Mouse (Mus musculus): ENCODE results near the gene Tnip3.

The Tnip3 gene

DNA sequence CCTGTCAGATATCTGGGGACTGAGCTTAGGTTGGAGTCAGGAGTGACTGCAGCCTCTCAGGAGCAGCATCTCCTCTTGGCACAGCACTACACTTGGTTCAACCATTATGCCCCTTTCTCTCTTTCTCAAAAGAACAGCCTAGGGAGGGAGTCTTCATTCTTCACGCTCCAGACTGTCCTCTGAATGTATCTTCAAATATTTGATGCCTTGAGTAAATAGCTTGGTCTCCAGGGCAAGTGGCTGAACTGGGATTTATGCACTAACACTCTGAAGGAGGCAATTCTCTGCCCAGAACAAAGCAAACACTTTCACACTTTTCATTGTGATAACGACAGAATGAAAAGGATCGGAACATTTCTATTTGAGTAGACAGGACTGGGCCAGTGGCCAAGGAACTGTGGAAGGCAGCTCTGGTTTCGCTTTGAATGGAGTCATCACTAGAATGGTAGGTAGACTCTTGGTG is 59.8 kb downstream of the Tnip3 start:
- intact Hi-C loops (cut with DNase I), result no loop called here

DNA sequence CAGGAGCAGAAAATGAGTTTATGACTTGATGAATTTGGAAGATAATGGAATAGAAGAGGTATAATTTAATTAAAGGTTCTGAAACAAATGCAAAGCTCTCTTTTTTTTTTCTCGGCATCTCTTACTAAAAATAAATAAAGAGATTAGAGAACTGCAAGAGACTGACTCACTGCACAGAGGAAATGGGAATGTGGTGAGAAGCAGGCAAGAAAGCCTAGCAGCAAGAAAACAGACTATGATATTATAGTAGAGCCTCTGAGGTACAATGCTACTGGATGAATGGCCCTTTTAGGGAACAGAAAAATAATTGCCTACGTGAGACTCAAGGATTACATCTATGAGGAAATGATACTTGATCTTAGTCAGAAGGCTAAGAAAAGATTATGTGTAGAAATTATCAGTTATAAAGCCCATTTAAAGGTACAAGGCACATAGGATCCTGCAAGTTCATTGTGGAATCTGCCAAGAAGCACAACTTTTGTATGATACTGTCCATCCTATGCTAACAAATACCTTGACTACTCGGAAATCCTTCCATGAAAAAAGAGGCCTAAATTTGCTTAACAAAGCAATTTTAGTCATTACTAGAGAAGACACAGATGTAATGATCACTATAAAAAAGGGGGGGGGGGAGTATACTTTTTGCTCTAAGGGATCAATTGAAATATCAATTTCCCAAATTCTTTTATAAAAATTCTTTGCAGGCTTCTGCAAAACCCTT is 60.4 kb downstream of the Tnip3 start:
- intact Hi-C loops (cut with DNase I), result no loop called here

DNA sequence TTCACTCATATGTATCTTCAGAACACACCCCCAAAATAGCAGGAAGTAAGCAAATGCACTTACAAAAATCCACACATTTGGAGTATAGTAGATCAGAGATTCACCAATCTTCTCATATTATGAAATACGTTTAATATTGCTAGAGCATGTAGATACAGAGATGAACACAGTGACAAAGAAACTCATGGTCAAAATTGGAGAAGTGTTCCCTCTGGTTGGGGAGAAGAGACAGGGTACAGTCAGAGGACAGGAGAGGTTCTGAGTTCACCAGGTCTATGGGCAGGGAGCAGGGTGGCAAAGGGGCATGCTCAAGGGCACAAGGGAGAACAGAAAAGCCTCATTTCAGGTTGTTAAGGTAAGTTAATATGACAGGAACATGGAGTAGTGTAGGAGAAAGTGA is 63.7 kb downstream of the Tnip3 start:
- intact Hi-C loops (cut with DNase I), result no loop called here

DNA sequence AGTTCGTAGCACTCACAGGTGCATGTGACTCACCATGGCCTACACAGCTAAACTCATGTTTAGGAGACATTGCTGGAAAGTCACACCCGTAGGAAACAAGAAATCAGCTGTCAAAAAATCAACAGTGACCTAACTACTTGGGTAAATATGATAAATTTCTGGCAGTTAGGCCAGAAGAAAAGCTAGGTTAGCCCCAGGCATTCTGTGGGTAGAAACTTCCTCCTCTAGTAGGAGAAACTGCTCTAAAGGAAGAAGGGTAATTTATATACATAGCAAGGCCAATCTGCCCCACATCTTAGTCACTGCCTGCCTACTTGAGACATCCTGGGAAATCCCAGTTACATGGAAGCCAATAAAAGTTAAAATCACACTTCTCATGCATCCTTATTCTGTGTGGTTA is 64.9 kb downstream of the Tnip3 start:
- intact Hi-C loops (cut with DNase I), result no loop called here

DNA sequence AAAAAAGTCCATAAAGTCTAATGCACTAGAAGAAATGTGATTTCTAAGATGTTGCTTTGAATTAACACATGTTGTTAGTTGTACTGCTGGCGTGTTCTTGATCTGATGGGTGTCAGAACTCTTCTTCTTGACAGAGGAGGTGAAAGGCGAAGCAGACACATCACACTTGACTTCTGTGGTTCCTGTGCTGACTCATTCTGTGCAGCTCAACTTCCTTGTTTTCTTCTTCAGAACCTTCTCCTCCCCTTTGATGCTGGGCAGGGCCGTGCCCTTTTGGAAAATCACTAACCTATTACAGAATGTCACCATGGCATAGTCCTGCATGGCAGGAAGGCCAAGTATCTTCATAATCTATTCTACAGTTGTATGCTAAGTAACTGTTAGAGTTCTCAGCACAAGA is 69.1 kb downstream of the Tnip3 start:
- intact Hi-C loops (cut with DNase I), result no loop called here

DNA sequence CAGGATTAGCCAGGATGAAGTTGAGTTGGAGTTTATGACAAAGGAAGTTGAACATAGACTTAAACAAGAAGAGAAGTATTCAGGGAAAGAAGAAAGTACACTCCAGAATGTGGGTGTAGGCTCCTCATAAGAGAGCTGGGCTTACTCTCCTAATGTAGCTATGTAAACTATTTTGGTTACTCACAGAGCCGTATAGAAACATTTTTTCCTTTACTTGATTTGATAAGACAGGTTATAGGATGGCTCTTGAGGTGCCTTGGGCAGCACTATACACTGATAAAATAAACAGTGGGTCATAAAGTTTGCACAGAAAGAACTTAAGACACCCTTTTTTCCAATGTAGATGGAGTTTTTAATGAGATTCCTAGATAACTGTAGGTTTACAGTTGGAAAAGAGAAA is 70.3 kb downstream of the Tnip3 start:
- intact Hi-C loops (cut with DNase I), result no loop called here

DNA sequence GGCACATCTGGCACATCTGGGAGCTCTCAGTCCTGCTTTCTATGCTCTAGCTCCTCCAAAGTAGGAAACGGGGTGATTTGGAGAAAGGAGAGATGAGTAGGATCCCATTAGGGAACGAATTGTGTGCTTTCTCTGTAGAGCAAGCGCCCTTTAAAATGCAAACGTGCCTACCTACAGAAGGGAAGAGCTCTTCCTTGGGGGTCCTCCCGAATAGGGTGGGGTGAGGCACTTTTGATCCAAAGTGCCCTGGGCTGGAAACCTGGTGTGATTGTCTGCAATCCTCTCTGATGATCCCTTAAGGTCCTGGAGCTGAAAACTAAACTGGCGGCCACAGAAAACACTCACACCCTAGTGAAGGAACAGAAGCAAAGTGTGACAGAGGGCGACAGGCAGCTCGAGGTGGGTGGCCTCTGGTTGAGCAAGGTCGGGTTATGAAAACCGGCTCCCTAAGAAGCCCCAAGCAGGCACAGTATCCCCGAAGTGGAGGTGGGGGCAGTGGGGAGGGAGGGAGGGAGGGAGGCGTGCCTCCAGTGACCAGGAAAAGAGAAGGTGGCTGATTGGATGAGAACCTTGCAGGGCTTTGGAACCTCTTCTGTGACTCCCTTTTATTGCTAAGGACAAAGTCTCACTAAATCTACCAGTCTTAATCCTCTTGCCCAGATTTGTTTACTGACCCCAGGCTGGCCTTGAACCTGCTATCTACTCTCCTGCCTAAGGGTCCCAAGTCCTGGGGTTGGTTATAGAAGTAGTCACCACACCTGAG is 72.1 kb downstream of the Tnip3 start:
- intact Hi-C loops (cut with DNase I), result no loop called here

DNA sequence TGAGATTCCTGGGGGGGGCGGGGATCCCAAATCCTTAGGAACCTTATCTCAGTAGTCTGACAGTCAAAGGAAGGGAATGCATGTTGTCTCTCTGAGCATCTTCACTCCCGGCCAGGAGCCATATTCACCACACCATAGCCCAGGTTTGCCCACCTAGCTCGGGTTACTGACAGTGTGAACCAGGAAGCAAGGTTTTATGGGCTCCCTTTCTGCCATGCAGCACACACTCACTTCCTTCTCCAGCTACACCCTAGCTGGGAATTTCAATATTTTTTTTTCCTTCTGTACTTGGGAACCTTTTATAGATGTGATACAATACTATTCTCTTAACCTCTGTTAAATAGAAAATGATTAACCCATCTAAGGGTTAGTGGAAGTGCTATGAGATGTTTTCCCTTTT is 73.4 kb downstream of the Tnip3 start:
- intact Hi-C loops (cut with DNase I), result no loop called here

DNA sequence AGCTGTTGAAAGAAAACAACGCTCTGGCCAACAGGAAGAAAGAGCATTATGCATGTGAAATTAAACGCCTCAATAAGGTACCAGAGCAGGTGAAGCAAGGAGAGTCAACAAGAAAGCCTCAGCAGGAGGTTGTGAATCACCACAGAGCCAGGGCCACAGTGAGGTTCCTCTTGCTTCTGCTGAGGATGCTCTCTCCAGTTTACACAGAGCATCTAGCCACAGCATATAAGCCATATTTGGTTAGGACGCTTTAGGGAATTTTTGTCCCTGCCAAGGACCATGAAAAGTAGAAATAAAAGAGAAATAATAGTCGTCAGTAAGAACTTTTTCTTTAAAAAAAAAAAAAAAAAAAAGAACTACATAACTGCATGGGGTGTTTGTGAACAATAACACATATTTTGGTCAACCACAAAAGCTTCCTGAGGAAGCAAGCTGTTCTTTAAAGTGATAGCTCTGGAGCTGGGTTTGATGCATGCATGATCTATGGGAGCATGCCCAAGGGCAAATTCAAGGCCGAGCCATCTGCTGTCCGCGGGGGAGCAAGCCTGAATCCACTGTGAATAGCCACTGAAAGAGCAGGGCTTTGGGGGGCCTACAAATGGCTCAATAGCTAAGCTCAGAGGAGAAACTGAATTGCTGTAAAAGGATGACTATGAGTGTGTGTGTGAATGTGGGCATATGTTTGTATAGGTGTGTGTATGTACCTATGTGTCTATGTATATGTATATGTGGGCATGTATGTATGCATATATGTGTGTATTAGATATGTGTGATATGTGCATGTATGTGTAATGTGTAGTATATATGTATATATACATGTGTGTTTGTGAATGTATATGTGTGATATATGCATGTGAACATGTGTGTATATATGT is 75.0 kb downstream of the Tnip3 start:
- intact Hi-C loops (cut with DNase I), result no loop called here

DNA sequence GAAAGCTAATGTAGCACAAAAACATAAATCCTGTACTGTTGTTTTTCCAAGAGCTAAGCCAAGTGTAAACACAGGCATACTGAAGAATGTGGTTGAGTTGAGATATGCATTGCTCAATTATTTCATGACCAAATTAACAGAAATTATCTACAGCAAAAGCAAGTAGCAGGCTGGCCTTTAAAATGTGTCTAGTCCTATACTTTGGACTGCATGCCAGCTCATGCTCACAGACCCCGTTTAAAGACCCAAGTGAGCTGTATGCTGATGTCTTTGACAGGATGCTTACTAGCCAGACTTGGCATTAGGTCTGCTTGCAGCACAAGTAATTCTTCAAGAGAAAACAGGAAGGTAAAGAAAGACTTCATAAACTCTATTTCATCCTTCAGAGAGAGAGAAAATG is 75.8 kb downstream of the Tnip3 start:
- intact Hi-C loops (cut with DNase I), result no loop called here

DNA sequence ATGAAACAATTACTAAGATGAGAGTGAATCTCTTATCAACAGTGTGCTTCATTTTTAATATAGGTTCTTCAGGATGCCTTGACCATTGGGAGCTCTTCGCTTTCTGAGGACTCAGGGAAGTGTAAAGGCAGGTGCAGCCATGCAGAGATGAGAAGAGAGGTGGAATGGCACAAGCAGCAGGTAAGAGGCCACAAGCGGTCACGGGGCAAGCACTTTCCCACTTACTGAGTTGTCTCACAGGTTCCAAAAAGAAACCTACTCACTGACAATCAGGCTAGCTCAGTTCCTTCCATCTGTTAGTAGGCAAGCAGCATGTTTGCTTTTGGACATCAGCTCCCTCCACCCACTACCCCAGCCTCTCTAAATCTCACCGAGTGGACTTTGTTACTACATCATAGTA is 80.7 kb downstream of the Tnip3 start:
- intact Hi-C loops (cut with DNase I), result no loop called here

DNA sequence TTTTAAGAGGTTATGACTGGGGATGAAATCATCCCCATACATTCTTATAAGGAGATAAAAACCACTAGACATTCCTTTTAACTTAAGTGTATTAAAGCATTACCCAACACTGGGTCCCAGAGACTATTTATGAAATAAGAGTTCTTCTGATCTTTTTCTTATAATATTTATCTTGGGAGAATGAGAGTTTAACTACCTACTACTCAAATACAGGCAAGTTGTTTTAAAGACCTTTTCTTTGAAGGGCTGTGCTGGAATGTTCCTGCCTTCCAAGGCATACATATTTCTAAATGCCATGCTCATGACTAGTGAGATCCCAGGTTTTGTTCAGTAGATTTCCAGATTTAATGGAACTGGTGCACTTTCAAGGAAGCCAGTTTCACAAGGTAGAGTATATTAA is 81.8 kb downstream of the Tnip3 start:
- intact Hi-C loops (cut with DNase I), result no loop called here

DNA sequence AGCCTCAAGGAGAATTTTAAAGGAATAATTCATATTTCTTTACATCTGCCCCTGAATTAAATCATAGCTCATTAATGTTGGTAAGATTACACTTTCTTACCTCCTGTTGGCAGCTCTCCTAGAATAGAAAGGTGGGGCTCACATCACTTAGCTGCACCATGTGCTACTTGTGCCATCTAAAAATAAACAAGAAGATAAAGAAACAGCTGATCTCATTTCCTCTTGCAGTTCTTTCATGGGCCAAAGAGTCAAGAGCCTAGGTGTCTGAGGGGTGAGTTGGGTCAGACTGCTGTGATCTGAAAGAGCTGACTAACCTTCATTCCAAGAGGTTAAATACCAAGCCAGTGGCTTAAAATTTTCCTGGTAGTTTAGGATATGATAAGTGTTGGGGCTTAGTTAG is 86.7 kb downstream of the Tnip3 start:
- intact Hi-C loops (cut with DNase I), result no loop called here

DNA sequence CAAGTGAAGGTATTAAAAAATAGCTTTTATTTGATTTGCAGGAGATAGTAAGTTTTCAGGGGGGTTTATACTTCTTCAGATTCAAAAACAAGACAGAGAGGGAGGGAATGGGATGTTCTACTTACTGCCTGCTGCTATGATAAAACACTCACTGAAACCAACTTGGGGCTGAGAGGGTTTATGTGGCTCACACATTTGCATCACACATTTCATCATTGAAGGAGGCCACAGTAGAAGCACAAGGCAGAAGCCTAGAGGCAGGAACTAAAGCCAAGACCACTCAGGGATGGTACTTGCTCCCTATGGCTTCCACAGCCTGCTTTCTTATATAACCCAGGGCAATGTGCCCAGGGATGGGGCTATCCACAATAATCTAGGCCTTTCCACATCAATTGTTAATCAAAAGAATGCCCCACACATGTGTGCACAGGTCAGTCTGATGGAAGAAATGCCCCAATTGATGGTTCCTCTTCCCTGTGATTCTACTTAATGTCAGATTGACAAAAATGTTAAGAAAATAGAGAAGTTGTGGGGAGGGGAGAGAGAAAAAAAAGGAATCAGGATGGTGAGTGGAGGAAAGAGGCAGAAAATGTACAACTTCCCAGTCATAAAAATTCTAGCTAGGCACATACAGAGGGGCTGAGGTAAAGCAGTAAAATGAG is 88.9 kb downstream of the Tnip3 start:
- intact Hi-C loops (cut with DNase I), result no loop called here

DNA sequence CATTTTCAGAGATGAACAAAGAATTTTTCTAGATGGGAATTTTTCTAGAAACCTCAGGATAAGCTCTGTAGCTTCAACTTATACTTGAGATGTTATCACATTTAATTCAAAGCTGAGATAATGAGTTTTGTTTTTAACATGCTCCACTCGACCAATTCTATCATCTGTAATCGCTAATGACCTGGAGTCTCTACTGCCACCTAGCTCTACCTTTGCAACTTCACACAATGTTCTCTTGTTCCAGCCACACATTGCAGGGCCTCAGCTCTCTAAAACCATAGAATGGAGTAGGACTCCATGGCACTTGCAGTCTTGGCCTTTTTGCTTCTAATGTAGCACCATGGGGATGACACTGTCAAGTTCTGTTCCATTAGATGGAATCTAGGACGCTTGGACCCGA is 90.5 kb downstream of the Tnip3 start:
- intact Hi-C loops (cut with DNase I), result no loop called here

DNA sequence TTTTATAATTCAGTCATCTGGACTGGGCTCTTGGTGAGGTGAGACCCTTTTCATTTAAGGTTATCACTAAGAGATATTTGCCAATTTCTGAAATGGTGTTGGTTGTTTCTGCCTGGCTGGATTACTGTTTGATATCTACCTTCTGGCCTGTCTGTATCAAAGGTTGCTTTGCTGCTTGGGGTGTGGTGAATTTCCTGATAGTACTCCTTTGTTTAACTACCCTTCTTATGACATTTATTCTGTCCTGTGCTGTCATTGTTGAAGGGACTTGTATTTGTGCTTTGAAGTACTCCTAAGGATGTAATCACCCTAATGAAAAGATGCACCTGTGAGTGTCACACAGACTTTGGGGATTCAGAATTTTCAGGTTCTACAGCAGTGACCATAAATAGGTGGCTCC is 96.1 kb downstream of the Tnip3 start:
- intact Hi-C loops (cut with DNase I), result no loop called here

DNA sequence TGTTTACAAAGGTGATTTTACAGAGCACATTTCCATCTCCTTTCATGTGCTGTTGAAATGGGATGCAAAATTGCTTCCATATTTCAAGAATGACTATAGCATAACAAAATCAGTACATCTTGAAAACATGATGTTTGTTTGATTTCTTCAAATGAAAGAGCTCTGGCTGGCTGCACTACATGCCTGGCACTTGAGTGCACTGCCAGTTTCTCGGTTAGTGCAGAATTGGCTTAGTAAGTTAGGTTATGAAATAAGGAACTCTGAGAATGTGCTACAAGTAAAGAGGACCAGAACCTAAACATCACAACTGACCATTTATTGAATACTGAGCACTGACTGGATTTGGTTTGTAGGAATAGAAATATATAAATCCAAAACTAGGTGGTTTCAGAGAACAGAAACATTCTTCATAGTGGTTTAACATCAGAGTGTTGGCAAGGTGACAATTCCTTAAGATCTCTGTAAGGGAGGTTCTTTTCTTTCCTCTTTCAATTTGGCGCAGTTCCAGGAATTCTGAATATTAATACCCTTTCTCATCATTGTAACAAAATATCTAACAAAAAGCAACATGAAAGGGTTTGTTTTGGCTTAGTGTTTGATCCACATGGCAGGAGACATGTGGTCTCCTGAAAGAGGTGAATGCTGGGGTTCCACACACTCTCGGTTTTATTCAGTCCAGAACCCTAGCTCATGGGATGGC is 98.1 kb downstream of the Tnip3 start:
- intact Hi-C loops (cut with DNase I), result no loop called here

DNA sequence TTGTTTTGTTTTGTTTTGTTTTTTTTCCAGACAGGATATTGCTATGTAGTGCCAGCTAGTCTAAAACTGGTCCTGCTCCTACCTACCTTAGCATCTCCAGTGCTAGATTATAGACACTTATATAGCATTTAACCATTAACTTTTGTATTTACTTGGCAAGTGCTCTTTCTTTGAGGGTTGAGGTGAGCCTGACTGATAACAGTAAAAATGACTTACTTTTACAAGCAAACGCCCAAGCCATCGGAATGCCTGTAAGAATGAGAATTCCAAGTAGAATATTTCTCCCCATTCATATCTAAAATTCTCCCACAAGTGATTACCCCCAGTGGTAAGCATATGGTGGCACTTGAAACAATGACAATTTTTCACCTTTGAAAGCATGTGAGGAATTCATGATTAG is 105.5 kb downstream of the Tnip3 start:
- intact Hi-C loops (cut with DNase I), result no loop called here

DNA sequence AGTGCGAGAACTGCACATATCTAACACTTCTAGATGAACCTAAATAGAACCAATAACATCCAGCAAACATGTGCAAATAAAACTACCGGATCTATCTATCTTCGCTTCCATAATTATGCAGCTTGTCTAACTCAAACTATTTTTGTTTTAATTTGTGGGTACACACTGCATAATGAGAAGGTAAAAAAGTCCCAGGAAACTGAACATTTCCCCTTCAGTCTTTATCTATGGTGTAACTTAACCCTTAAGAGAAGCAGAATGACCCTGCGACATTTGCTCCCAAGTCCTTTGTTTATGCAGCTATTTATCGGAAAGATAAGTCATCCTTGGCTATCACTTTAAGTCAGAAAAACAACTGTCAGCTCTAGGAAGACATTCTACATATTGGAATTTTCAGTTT is 107.1 kb downstream of the Tnip3 start:
- intact Hi-C loops (cut with DNase I), result no loop called here

DNA sequence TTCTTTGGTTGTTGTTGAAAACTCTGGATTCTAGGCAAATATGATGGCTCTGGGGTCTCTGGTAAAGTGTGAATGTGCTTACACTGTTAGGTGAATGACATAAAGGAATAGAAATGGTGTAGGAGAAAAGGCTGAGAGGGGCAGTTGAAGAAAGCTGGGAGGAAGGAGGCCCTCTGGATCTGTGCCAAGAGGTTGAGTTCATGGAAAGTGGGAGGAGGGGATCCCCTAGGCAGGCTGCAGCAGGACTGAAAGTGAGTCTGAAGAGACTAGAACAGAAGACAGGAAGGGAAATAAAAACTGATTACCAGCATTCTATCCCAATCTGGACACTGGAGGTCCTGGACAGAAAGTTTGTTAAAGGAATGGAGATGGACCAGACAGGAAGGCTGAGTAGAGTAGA is 117.3 kb downstream of the Tnip3 start:
- intact Hi-C loops (cut with DNase I), result no loop called here

DNA sequence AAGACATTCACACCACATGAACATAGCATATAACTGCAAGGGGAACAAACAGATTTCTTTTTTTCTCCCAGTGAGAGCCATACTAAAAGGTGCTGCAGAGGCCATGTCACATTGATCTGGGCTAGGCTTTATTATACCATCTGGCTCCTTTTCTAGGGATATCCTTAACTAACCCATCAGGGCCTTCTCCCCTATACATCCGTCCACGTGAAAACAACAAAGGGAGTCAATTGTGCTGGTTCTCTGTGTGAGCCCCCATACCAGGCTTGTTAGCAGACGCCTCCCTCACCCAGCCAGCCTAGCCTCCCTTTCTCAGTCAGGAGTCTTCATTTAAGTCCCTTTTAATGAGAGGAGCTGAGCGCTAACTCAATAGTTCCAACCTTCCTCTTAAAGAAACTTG is 119.0 kb downstream of the Tnip3 start:
- intact Hi-C loops (cut with DNase I), result no loop called here

All from adrenal gland (tissue).